Mouse (Mus musculus) liver, postnatal 0 days (tissue): ENCODE measurements around the gene Fam227a.

Experiments used
- CTCF ChIP-seq: sonication (generic); IDR thresholded peaks from 2 replicates; pipeline ENCODE4 v1.5.1; 2016; ENCODE audit warnings: antibody characterized with exemption, low read depth
- EP300 ChIP-seq: IDR thresholded peaks from 2 replicates; pipeline ENCODE4 v1.6.1; 2016; ENCODE audit warnings: antibody characterized with exemption, low read depth, mild to moderate bottlenecking

DNA sequence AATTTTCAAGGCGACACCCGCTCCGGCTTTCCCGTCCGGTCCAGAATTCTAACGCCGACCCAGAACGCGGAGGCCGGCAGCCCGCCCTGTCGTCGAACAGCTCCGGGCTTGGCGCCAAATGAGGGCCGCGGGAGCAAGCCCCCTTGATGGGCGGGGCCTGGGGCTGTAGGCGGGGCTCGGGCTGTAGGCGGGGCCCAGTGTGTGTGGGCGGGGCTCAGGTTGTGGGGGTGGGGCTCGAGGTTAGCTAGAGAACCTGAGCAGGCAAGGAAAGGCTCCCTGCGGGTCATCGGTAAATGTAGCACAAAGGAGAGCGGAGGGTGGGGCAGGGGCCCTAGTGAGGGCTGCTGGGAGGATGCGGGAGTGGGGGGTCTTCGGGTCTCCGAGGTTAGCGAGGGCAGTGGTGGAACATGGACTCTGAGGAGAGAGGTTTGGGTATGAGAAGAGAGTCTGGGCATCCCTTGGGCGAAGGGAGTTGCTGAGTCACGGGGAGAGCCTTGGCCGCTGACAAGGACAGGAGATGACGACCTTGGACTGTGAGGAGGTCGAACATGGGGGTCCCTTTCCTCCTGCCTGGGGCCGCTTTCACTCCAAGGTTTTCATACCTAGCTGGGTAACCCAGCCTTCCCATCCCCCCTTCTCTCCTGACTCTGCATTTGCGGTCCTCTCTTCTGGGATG is 53.6 kb downstream of the Fam227a start, which contains the start of gene Dmc1:
- TF ChIP-seq CTCF (no peak), EP300 (no peak)
